Mouse (Mus musculus) heart, adult 11 months (tissue): ENCODE results near the gene Thoc7.
"Not testable (repeated sequence)": the region's sequence is repeated elsewhere in the genome, so short reads cannot be mapped to it uniquely, and the experiment has no call there.

Experiments
- DNase-seq: peaks from one replicate; pipeline ENCODE4 v3.0.0; 2022

The Thoc7 gene

GRCm38 (mm10) chr14:13961401-13962112, at the start of gene Thoc7, which contains the start of gene Atxn7:
Thoc7 (minus strand) TSS chr14:13961852.
Atxn7 (plus strand) TSS chr14:13961440.
- DNase-seq, result peak; percentile 93

- DNase-seq, result no peak
Observed at GRCm38 (mm10) chr14:14009712-14010111, 48.1 kb upstream of the Thoc7 start.

- DNase-seq, result no peak
Observed at GRCm38 (mm10) chr14:14002771-14003170, 41.1 kb upstream of the Thoc7 start.

GRCm38 (mm10) chr14:13995206-13996097, 33.8 kb upstream of the Thoc7 start:
- DNase-seq, result peak; percentile 74

GRCm38 (mm10) chr14:13990741-13991140, 29.1 kb upstream of the Thoc7 start:
- no peak for DNase-seq

- DNase-seq, result peak; percentile 30
Observed at GRCm38 (mm10) chr14:13988397-13988796, 26.7 kb upstream of the Thoc7 start.

GRCm38 (mm10) chr14:13982174-13982573, 20.5 kb upstream of the Thoc7 start:
- DNase-seq, result no peak

GRCm38 (mm10) chr14:13981286-13981685, 19.6 kb upstream of the Thoc7 start:
- DNase-seq, result peak; percentile 89

- peak; percentile 50 for DNase-seq
Observed at GRCm38 (mm10) chr14:13977498-13977897, 15.8 kb upstream of the Thoc7 start.

- DNase-seq, result peak; percentile 82
Observed at GRCm38 (mm10) chr14:13971644-13972234, 10.1 kb upstream of the Thoc7 start.

- no peak for DNase-seq
Observed at GRCm38 (mm10) chr14:13970513-13970912, 8.9 kb upstream of the Thoc7 start.

GRCm38 (mm10) chr14:13968476-13968875, 6.8 kb upstream of the Thoc7 start:
- no peak for DNase-seq

GRCm38 (mm10) chr14:13967607-13968006, 6.0 kb upstream of the Thoc7 start:
- DNase-seq, result peak; percentile 30

GRCm38 (mm10) chr14:13963527-13963926, 1.9 kb upstream of the Thoc7 start:
- DNase-seq, result no peak

GRCm38 (mm10) chr14:13962476-13962875, 824 bp upstream of the Thoc7 start:
- no peak for DNase-seq

GRCm38 (mm10) chr14:13960482-13961325, 948 bp downstream of the Thoc7 start:
- peak; percentile 96 for DNase-seq

GRCm38 (mm10) chr14:13960079-13960478, 1.6 kb downstream of the Thoc7 start:
- peak; percentile 88 for DNase-seq

- DNase-seq, result not testable (repeated sequence)
Observed at GRCm38 (mm10) chr14:13952151-13952550, 9.5 kb downstream of the Thoc7 start.

- DNase-seq, result no peak
Observed at GRCm38 (mm10) chr14:13950401-13950800, 11.3 kb downstream of the Thoc7 start.

- DNase-seq, result no peak
Observed at GRCm38 (mm10) chr14:13948345-13948744, 13.3 kb downstream of the Thoc7 start.

GRCm38 (mm10) chr14:13944686-13945085, 17.0 kb downstream of the Thoc7 start:
- DNase-seq, result peak; percentile 22

GRCm38 (mm10) chr14:13934052-13934371, 27.6 kb downstream of the Thoc7 start:
- DNase-seq, result no peak
